Mouse (Mus musculus): ENCODE measurements around the gene Nol6.

Gene Nol6

GRCm38 (mm10) chr4:41118706-41119292 lies 5.5 kb downstream of the Nol6 start:
- peak; percentile 37 to 50 for DNase-seq (ENCODE audit: low spot score in 2 of 2)

GRCm38 (mm10) chr4:41116817-41117216 lies 7.4 kb downstream of the Nol6 start:
- DNase-seq (ENCODE audit: low spot score in 2 of 2): no peak

- DNase-seq (ENCODE audit: low spot score in 2 of 2): no peak
Observed at GRCm38 (mm10) chr4:41115793-41116192, 8.5 kb downstream of the Nol6 start.

GRCm38 (mm10) chr4:41115074-41115473 lies 9.2 kb downstream of the Nol6 start:
- DNase-seq (ENCODE audit: low spot score in 2 of 2): no peak

GRCm38 (mm10) chr4:41114358-41115070 lies 9.7 kb downstream of the Nol6 start:
- no peak for DNase-seq (ENCODE audit: low spot score in 2 of 2)

- DNase-seq (ENCODE audit: low spot score in 2 of 2): no peak
Observed at GRCm38 (mm10) chr4:41108717-41109425, 15.4 kb downstream of the Nol6 start.

GRCm38 (mm10) chr4:41107440-41107839 lies 16.8 kb downstream of the Nol6 start:
- DNase-seq (ENCODE audit: low spot score in 2 of 2): no peak

- no peak for DNase-seq (ENCODE audit: low spot score in 2 of 2)
Observed at GRCm38 (mm10) chr4:41102901-41103300, 21.4 kb downstream of the Nol6 start.

GRCm38 (mm10) chr4:41100986-41101385 lies 23.3 kb downstream of the Nol6 start:
- DNase-seq (ENCODE audit: low spot score in 2 of 2): no peak

- no peak for DNase-seq (ENCODE audit: low spot score in 2 of 2)
Observed at GRCm38 (mm10) chr4:41098577-41098951, 25.7 kb downstream of the Nol6 start.

- peak in 1 of 2 experiments; percentile 8 for DNase-seq (ENCODE audit: low spot score in 2 of 2)
Observed at GRCm38 (mm10) chr4:41097871-41098576, 26.2 kb downstream of the Nol6 start, which contains the start of gene Aqp3. Aqp3 (minus strand) TSS chr4:41098183.

- no peak for DNase-seq (ENCODE audit: low spot score in 2 of 2)
Observed at GRCm38 (mm10) chr4:41097381-41097780, 26.9 kb downstream of the Nol6 start.

- no peak for DNase-seq (ENCODE audit: low spot score in 2 of 2)
Observed at GRCm38 (mm10) chr4:41096794-41097193, 27.5 kb downstream of the Nol6 start.

GRCm38 (mm10) chr4:41096169-41096568 lies 28.1 kb downstream of the Nol6 start:
- DNase-seq (ENCODE audit: low spot score in 2 of 2): no peak

- DNase-seq (ENCODE audit: low spot score in 2 of 2): no peak
Observed at GRCm38 (mm10) chr4:41094361-41094760, 29.9 kb downstream of the Nol6 start.

- DNase-seq (ENCODE audit: low spot score in 2 of 2): no peak
Observed at GRCm38 (mm10) chr4:41092958-41093357, 31.3 kb downstream of the Nol6 start.

GRCm38 (mm10) chr4:41091391-41091790 lies 32.9 kb downstream of the Nol6 start:
- no peak for DNase-seq (ENCODE audit: low spot score in 2 of 2)

GRCm38 (mm10) chr4:41089705-41090104 lies 34.5 kb downstream of the Nol6 start:
- DNase-seq (ENCODE audit: low spot score in 2 of 2): no peak

- DNase-seq (ENCODE audit: low spot score in 2 of 2): no peak
Observed at GRCm38 (mm10) chr4:41089189-41089588, 35.1 kb downstream of the Nol6 start.

- no peak for DNase-seq (ENCODE audit: low spot score in 2 of 2)
Observed at GRCm38 (mm10) chr4:41087459-41088298, 36.6 kb downstream of the Nol6 start.

GRCm38 (mm10) chr4:41086947-41087346 lies 37.3 kb downstream of the Nol6 start:
- no peak for DNase-seq (ENCODE audit: low spot score in 2 of 2)
